Mouse (Mus musculus): ENCODE measurements at regions not wholly inside any gene's neighbourhood (a gene's known extent, or its start where the extent isn't known, plus 50 kb on each side); places are given as distances from the start of the nearest gene placed in this dataset.

GRCm38 (mm10) chr7:134607886-134608285 is 62.6 kb upstream of the Dock1 start:
- Histone ChIP-seq H3K4me1 (ENCODE audit: control insufficient read depth, insufficient read depth, low read length) (peaks cover 7% of the 10 kb centered on the region; the same call in 1 of the 2 replicates), H3K9ac (ENCODE audit: low read depth, low read length) (no peak overlapping the region), H3K4me3 (ENCODE audit: low read depth, low read length) (no peak overlapping the region), H3K9me3 (replicated peaks; ENCODE audit: control insufficient read depth, low read length, poor library complexity, severe bottlenecking) (no peaks in the 10 kb centered on the region), H3K36me3 (ENCODE audit: control insufficient read depth, insufficient read depth, low read length) (no peaks in the 10 kb centered on the region), H3K27ac (ENCODE audit: low read length) (no peak overlapping the region), H3K27me3 (ENCODE audit: control insufficient read depth, insufficient read depth, low read depth, low read length) (no peaks in the 10 kb centered on the region), H3K4me2 (ENCODE audit: low read length) (no peak overlapping the region)
- WGBS, result 55% methylated on average over 3 of the region's 3 CpGs
- ATAC-seq, result no peak

- Histone ChIP-seq H3K9me3 (replicated peaks; ENCODE audit: control insufficient read depth, low read length, poor library complexity, severe bottlenecking) (no peaks in the 10 kb centered on the region), H3K4me1 (ENCODE audit: control insufficient read depth, insufficient read depth, low read length) (peaks cover 7% of the 10 kb centered on the region; the same call in 1 of the 2 replicates), H3K27ac (ENCODE audit: low read length) (no peak overlapping the region), H3K36me3 (ENCODE audit: control insufficient read depth, insufficient read depth, low read length) (no peaks in the 10 kb centered on the region), H3K9ac (ENCODE audit: low read depth, low read length) (no peak overlapping the region), H3K27me3 (ENCODE audit: control insufficient read depth, insufficient read depth, low read depth, low read length) (no peaks in the 10 kb centered on the region), H3K4me2 (ENCODE audit: low read length) (no peak overlapping the region), H3K4me3 (ENCODE audit: low read depth, low read length) (no peak overlapping the region)
- ATAC-seq, result no peak
- WGBS, result 85% methylated on average over 2 of the region's 2 CpGs
Observed at GRCm38 (mm10) chr7:134610159-134610558, 60.3 kb upstream of the Dock1 start.

GRCm38 (mm10) chr7:134611371-134611770 is 59.1 kb upstream of the Dock1 start:
- Histone ChIP-seq H3K36me3 (ENCODE audit: control insufficient read depth, insufficient read depth, low read length) (no peaks in the 10 kb centered on the region), H3K4me2 (ENCODE audit: low read length) (no peak overlapping the region), H3K9me3 (replicated peaks; ENCODE audit: control insufficient read depth, low read length, poor library complexity, severe bottlenecking) (no peaks in the 10 kb centered on the region), H3K27me3 (ENCODE audit: control insufficient read depth, insufficient read depth, low read depth, low read length) (no peaks in the 10 kb centered on the region), H3K27ac (ENCODE audit: low read length) (no peak overlapping the region), H3K4me1 (ENCODE audit: control insufficient read depth, insufficient read depth, low read length) (peaks cover 7% of the 10 kb centered on the region; the same call in 1 of the 2 replicates), H3K4me3 (ENCODE audit: low read depth, low read length) (no peak overlapping the region), H3K9ac (ENCODE audit: low read depth, low read length) (no peak overlapping the region)
- ATAC-seq, result no peak
- 71% methylated on average over 9 of the region's 9 CpGs for WGBS

GRCm38 (mm10) chr7:134612175-134612633 is 58.2 kb upstream of the Dock1 start:
- Histone ChIP-seq H3K4me1 (ENCODE audit: control insufficient read depth, insufficient read depth, low read length) (peaks cover 7% of the 10 kb centered on the region; the same call in 1 of the 2 replicates), H3K27me3 (ENCODE audit: control insufficient read depth, insufficient read depth, low read depth, low read length) (no peaks in the 10 kb centered on the region), H3K4me3 (ENCODE audit: low read depth, low read length) (no peak overlapping the region), H3K9me3 (replicated peaks; ENCODE audit: control insufficient read depth, low read length, poor library complexity, severe bottlenecking) (no peaks in the 10 kb centered on the region), H3K36me3 (ENCODE audit: control insufficient read depth, insufficient read depth, low read length) (no peaks in the 10 kb centered on the region), H3K27ac (ENCODE audit: low read length) (no peak overlapping the region; the same call in 1 of the 2 replicates), H3K4me2 (ENCODE audit: low read length) (no peak overlapping the region), H3K9ac (ENCODE audit: low read depth, low read length) (no peak overlapping the region)
- 69% methylated on average over 4 of the region's 4 CpGs for WGBS
- ATAC-seq, result peak; percentile 56; the same call in 1 of the 2 replicates

- 18% methylated on average over 2 of the region's 2 CpGs for WGBS
Observed at GRCm38 (mm10) chr7:134619220-134619975, 51.1 kb upstream of the Dock1 start.

GRCm38 (mm10) chr7:134620006-134620405 is 50.4 kb upstream of the Dock1 start:
- ATAC-seq, result no peak
- no peaks in the 10 kb centered on the region for H3K9me3 ChIP-seq (replicated peaks; ENCODE audit: control insufficient read depth, low read length, poor library complexity, severe bottlenecking)
- H3K36me3 ChIP-seq (ENCODE audit: control insufficient read depth, insufficient read depth, low read length), result no peaks in the 10 kb centered on the region
- H3K4me3 ChIP-seq (ENCODE audit: low read depth, low read length), result no peak overlapping the region
- H3K4me1 ChIP-seq (ENCODE audit: control insufficient read depth, insufficient read depth, low read length), result no peaks in the 10 kb centered on the region
- no peak overlapping the region for H3K27ac ChIP-seq (ENCODE audit: low read length)
- no peak overlapping the region for H3K9ac ChIP-seq (ENCODE audit: low read depth, low read length)
- no peaks in the 10 kb centered on the region for H3K27me3 ChIP-seq (ENCODE audit: control insufficient read depth, insufficient read depth, low read depth, low read length)
- 87% methylated on average over 5 of the region's 5 CpGs for WGBS
- H3K4me2 ChIP-seq (ENCODE audit: low read length), result no peak overlapping the region

More at GRCm38 (mm10) chr7:134619220-134619975, 51.1 kb upstream of the Dock1 start:
- H3K9ac ChIP-seq (ENCODE audit: low read depth, low read length), result no peak overlapping the region
- H3K27me3 ChIP-seq (ENCODE audit: control insufficient read depth, insufficient read depth, low read depth, low read length), result no peaks in the 10 kb centered on the region
- H3K4me3 ChIP-seq (ENCODE audit: low read depth, low read length), result no peak overlapping the region
- H3K27ac ChIP-seq (ENCODE audit: low read length), result no peak overlapping the region
- no peak overlapping the region for H3K4me2 ChIP-seq (ENCODE audit: low read length)
- no peaks in the 10 kb centered on the region for H3K36me3 ChIP-seq (ENCODE audit: control insufficient read depth, insufficient read depth, low read length)
- no peaks in the 10 kb centered on the region for H3K4me1 ChIP-seq (ENCODE audit: control insufficient read depth, insufficient read depth, low read length)
- ATAC-seq, result no peak
- no peaks in the 10 kb centered on the region for H3K9me3 ChIP-seq (replicated peaks; ENCODE audit: control insufficient read depth, low read length, poor library complexity, severe bottlenecking)
